Mouse (Mus musculus) thymus, adult 2 months (tissue): Measurements from ENCODE around the gene Cfap298. TPM values are rescaled to one million over a fixed set of nuclear protein-coding genes. Genes with fewer than 3 reads are reported as not detected.

Source experiments
- DNase-seq: peaks from one replicate; pipeline ENCODE4 v3.0.0; 2021
- H3K27ac ChIP-seq: fragments of 200-500 bp; 2 replicates; pipeline ENCODE4 v1.5.1; 2012; ENCODE audit warnings: low read length, control low read depth; ENCODE audit not compliant: control insufficient read depth, insufficient read depth
- H3K27me3 ChIP-seq: fragments of 200-500 bp; 2 replicates; pipeline ENCODE4 v1.6.1; 2012; ENCODE audit warnings: mild to moderate bottlenecking, low read length, moderate library complexity, mixed read lengths; ENCODE audit not compliant: control insufficient read depth, insufficient read depth
- H3K36me3 ChIP-seq: fragments of 200-500 bp; 2 replicates; pipeline ENCODE4 v1.6.1; 2012; ENCODE audit warnings: mild to moderate bottlenecking, low read length, moderate library complexity; ENCODE audit not compliant: control insufficient read depth, insufficient read depth
- H3K4me1 ChIP-seq: fragments of 200-500 bp; replicated peaks from 2 replicates; pipeline ENCODE4 v1.6.1; 2012; ENCODE audit warnings: low read length; ENCODE audit not compliant: control insufficient read depth, insufficient read depth
- H3K4me3 ChIP-seq: fragments of 200-500 bp; 2 replicates; pipeline ENCODE4 v1.5.1; 2012; ENCODE audit warnings: mild to moderate bottlenecking, low read length, control low read depth, moderate library complexity; ENCODE audit not compliant: control insufficient read depth, insufficient read depth
- CTCF ChIP-seq: fragments of 200-500 bp; IDR thresholded peaks from 2 replicates; pipeline ENCODE4 v1.5.1; 2012; ENCODE audit warnings: mild to moderate bottlenecking, control low read depth, low read length, moderate library complexity, borderline replicate concordance; ENCODE audit not compliant: control insufficient read depth, poor library complexity, insufficient read depth; ENCODE audit errors: extremely low read depth
- POLR2A ChIP-seq: fragments of 200-500 bp; IDR thresholded peaks from 2 replicates; pipeline ENCODE4 v1.6.1; 2012; ENCODE audit warnings: mild to moderate bottlenecking, low read length, control low read depth, moderate library complexity; ENCODE audit not compliant: control insufficient read depth, poor library complexity, insufficient read depth; ENCODE audit errors: extremely low read depth
- WGBS: fragments of 180-500 bp; shearing (Covaris S2); methylation state at CpG from one replicate; pipeline ENCODE4 v1.1.7; 2018; 5-methylcytosine and 5-hydroxymethylcytosine counted together
- polyA plus RNA-seq: library from polyadenylated mRNA; depleted of rRNA; stranded (reverse); fragments of >200 nt; gene quantifications from 2 replicates; pipeline ENCODE4 v1.2.3, GENCODE M21; 2012

Cfap298 gene
- polyA plus RNA-seq, 1 experiment: 20.7 TPM

DNA sequence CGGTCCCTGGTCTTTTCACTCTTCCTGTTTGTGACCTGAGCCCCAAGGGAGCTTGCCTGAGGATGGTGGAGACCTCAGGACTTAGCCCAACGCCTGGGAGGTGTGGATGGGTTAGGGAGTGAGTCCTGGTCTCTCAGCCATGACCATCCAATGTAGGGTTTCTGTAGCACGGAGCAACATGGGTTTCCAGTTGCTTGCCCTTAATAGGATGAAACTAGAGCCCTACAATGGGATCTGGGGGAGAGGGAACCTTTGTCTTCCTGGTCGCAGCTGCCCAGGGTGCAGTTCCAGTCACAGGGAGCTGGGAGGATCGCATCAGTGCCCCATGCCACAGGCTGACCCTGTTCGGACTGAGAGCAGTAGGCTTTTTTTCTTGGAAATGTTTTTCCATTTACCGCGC is 17.8 kb downstream of the Cfap298 start:
- 87% methylated on average over 8 of the region's 8 CpGs for WGBS
- H3K4me1 ChIP-seq: no peaks in the 10 kb centered on the region

GRCm38 (mm10) chr16:90916040-90916481 is 18.9 kb downstream of the Cfap298 start:
- H3K27me3 ChIP-seq: no peaks in the 10 kb centered on the region
- H3K4me3 ChIP-seq: no peak overlapping the region
- H3K36me3 ChIP-seq: no peaks in the 10 kb centered on the region
- TF ChIP-seq POLR2A (no peak), CTCF (no peak)
- no peak for DNase-seq
- 11% methylated on average over 12 of the region's 12 CpGs for whole genome bisulfite sequencing
- H3K4me1 ChIP-seq: no peaks in the 10 kb centered on the region
- no peak overlapping the region for H3K27ac ChIP-seq

More for the DNA sequence above, 17.8 kb downstream of the Cfap298 start:
- TF ChIP-seq CTCF (no peak), POLR2A (no peak)
- H3K4me3 ChIP-seq: no peak overlapping the region
- H3K27ac ChIP-seq: no peak overlapping the region
- no peaks in the 10 kb centered on the region for H3K36me3 ChIP-seq
- DNase-seq: no peak
- H3K27me3 ChIP-seq: no peaks in the 10 kb centered on the region

GRCm38 (mm10) chr16:90911766-90912165 is 23.1 kb downstream of the Cfap298 start:
- no peak for DNase-seq
- no peak overlapping the region for H3K27ac ChIP-seq
- 89% methylated on average over 13 of the region's 13 CpGs for WGBS

DNA sequence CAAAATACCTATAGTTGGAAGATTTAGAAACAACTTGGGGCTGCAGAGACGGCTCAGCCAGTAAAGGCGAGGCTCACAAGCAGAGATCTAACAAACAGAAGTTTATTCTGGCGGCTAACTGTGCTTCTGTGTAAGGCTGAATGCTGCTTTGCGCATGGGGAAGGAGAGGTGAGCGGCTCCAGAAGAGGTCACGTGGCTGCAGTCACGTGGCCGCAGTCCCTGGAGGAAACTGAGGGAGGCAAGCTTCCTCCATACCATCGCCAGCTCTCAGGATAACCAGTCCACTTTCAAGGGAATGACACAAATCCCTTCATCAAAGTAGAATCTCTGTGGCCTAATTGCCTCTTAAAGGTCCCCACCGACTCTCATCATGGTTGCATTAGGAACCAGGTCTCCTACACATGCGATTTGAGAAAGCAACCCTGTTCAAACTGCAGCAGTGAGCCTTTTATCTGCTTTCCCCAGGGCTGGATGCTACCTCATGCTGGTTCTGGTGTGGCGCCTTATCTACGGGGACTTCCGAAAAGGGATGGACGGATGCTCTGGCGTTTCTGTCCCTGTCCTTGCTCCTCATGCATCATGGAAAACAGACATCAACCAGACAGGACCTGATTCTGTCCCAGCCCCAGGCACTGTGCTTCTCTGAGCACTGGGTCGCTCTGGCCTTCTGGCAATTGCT is 23.9 kb downstream of the Cfap298 start:
- H3K27me3 ChIP-seq: no peaks in the 10 kb centered on the region
- H3K36me3 ChIP-seq: no peaks in the 10 kb centered on the region
- WGBS: 83% methylated on average over 17 of the region's 17 CpGs
- DNase-seq: no peak
- no peak overlapping the region for H3K4me3 ChIP-seq
- no peaks in the 10 kb centered on the region for H3K4me1 ChIP-seq
- TF ChIP-seq POLR2A (no peak), CTCF (no peak)
- H3K27ac ChIP-seq: no peak overlapping the region

More at GRCm38 (mm10) chr16:90911766-90912165, 23.1 kb downstream of the Cfap298 start:
- no peak overlapping the region for H3K4me3 ChIP-seq
- no peaks in the 10 kb centered on the region for H3K27me3 ChIP-seq
- no peaks in the 10 kb centered on the region for H3K4me1 ChIP-seq
- H3K36me3 ChIP-seq: no peaks in the 10 kb centered on the region
- no peak for TF ChIP-seq POLR2A
- no peak for TF ChIP-seq CTCF

- Histone ChIP-seq H3K4me1 (no peaks in the 10 kb centered on the region), H3K27me3 (no peaks in the 10 kb centered on the region), H3K36me3 (no peaks in the 10 kb centered on the region), H3K27ac (no peak overlapping the region), H3K4me3 (no peak overlapping the region)
- TF ChIP-seq CTCF: no peak
- TF ChIP-seq POLR2A: no peak
- 24% methylated on average over 7 of the region's 7 CpGs for WGBS
- DNase-seq: no peak
Observed at GRCm38 (mm10) chr16:90907250-90907649, 27.7 kb downstream of the Cfap298 start.

GRCm38 (mm10) chr16:90903300-90903699 is 31.6 kb downstream of the Cfap298 start:
- WGBS: 59% methylated on average over 5 of the region's 5 CpGs
- no peak for TF ChIP-seq POLR2A
- TF ChIP-seq CTCF: no peak
- H3K4me3 ChIP-seq: no peak overlapping the region
- no peaks in the 10 kb centered on the region for H3K4me1 ChIP-seq
- H3K27me3 ChIP-seq: no peaks in the 10 kb centered on the region
- H3K27ac ChIP-seq: no peak overlapping the region
- H3K36me3 ChIP-seq: no peaks in the 10 kb centered on the region
- no peak for DNase-seq
